Mouse (Mus musculus) embryo, embryonic 11 days (tissue): ENCODE measurements around the gene Il10rb.

Source experiments
- DNase-seq: peaks from one replicate; pipeline ENCODE4 v3.0.0-alpha.2; 2015

Il10rb gene

GRCm38 (mm10) chr16:91405640-91406584, at the start of gene Il10rb:
Gene Il10rb (plus strand): TSS chr16:91406164.
- DNase-seq: peak; percentile 77

- no peak for DNase-seq
Measured at GRCm38 (mm10) chr16:91356760-91357525, 49.0 kb upstream of the Il10rb start.

- no peak for DNase-seq
Measured at GRCm38 (mm10) chr16:91357526-91357900, 48.5 kb upstream of the Il10rb start.

- peak; percentile 86 for DNase-seq
Measured at GRCm38 (mm10) chr16:91358555-91358954, 47.4 kb upstream of the Il10rb start.

GRCm38 (mm10) chr16:91359531-91359930, 46.4 kb upstream of the Il10rb start:
- no peak for DNase-seq

GRCm38 (mm10) chr16:91360162-91360561, 45.8 kb upstream of the Il10rb start:
- DNase-seq: no peak

- no peak for DNase-seq
Measured at GRCm38 (mm10) chr16:91362006-91362405, 44.0 kb upstream of the Il10rb start.

GRCm38 (mm10) chr16:91362616-91363272, 43.2 kb upstream of the Il10rb start:
- no peak for DNase-seq

- DNase-seq: no peak
Measured at GRCm38 (mm10) chr16:91363483-91363882, 42.5 kb upstream of the Il10rb start.

GRCm38 (mm10) chr16:91366567-91366966, 39.4 kb upstream of the Il10rb start:
- no peak for DNase-seq

GRCm38 (mm10) chr16:91367066-91367465, 38.9 kb upstream of the Il10rb start:
- DNase-seq: no peak

GRCm38 (mm10) chr16:91372577-91373472, 33.1 kb upstream of the Il10rb start, which contains the start of gene Ifnar2:
Gene Ifnar2 (plus strand): TSS chr16:91372783.
- peak; percentile 86 for DNase-seq

GRCm38 (mm10) chr16:91373473-91374252, 32.3 kb upstream of the Il10rb start:
- DNase-seq: no peak

- DNase-seq: no peak
Measured at GRCm38 (mm10) chr16:91374253-91374634, 31.7 kb upstream of the Il10rb start.

GRCm38 (mm10) chr16:91376701-91377100, 29.3 kb upstream of the Il10rb start:
- no peak for DNase-seq

- DNase-seq: no peak
Measured at GRCm38 (mm10) chr16:91378431-91378986, 27.5 kb upstream of the Il10rb start.

- no peak for DNase-seq
Measured at GRCm38 (mm10) chr16:91378991-91379390, 27.0 kb upstream of the Il10rb start.

- DNase-seq: no peak
Measured at GRCm38 (mm10) chr16:91379412-91379811, 26.6 kb upstream of the Il10rb start.

GRCm38 (mm10) chr16:91380151-91380550, 25.8 kb upstream of the Il10rb start:
- DNase-seq: no peak

- no peak for DNase-seq
Measured at GRCm38 (mm10) chr16:91381606-91382005, 24.4 kb upstream of the Il10rb start.

- no peak for DNase-seq
Measured at GRCm38 (mm10) chr16:91382261-91382790, 23.6 kb upstream of the Il10rb start.
